Mouse (Mus musculus) stomach, embryonic 15.5 days (tissue): ENCODE measurements at regions not wholly inside any gene's neighbourhood (a gene's known extent, or its start where the extent isn't known, plus 50 kb on each side); places are given as distances from the start of the nearest gene placed in this dataset.

Experiments
- ATAC-seq: fragments of 200-750 bp; cut with Nextera tagmentation; 2 replicates; pipeline ENCODE4 v1.8.0; 2017; ENCODE audit warnings: low read depth, moderate number of reproducible peaks, moderate TSS enrichment; ENCODE audit not compliant: insufficient read depth, low FRiP score
- H3K27ac ChIP-seq: fragments of 300-500 bp; sonication (generic); 2 replicates; pipeline ENCODE4 v1.5.1; 2015; ENCODE audit warnings: mild to moderate bottlenecking, inconsistent platforms
- H3K27me3 ChIP-seq: fragments of 300-500 bp; sonication (generic); replicated peaks from 2 replicates; pipeline ENCODE4 v1.6.1; 2015; ENCODE audit warnings: inconsistent platforms
- H3K36me3 ChIP-seq: fragments of 300-500 bp; sonication (generic); 2 replicates; pipeline ENCODE4 v1.6.1; 2015; ENCODE audit warnings: inconsistent platforms
- H3K4me1 ChIP-seq: fragments of 300-500 bp; sonication (generic); 2 replicates; pipeline ENCODE4 v1.6.1; 2015; ENCODE audit warnings: inconsistent platforms
- H3K4me2 ChIP-seq: fragments of 300-500 bp; sonication (generic); 2 replicates; pipeline ENCODE4 v1.6.1; 2015; ENCODE audit warnings: mild to moderate bottlenecking, inconsistent platforms
- H3K4me3 ChIP-seq: fragments of 300-500 bp; sonication (generic); replicated peaks from 2 replicates; pipeline ENCODE4 v1.5.1; 2015; ENCODE audit warnings: inconsistent platforms
- H3K9ac ChIP-seq: fragments of 300-500 bp; sonication (generic); 2 replicates; pipeline ENCODE4 v1.6.1; 2015; ENCODE audit warnings: inconsistent platforms
- H3K9me3 ChIP-seq: fragments of 300-500 bp; sonication (generic); 2 replicates; pipeline ENCODE4 v1.6.1; 2016; ENCODE audit warnings: inconsistent platforms
- WGBS: fragments of 180-500 bp; shearing (Covaris S2); methylation state at CpG from one replicate; pipeline ENCODE4 v1.1.7; 2015; 5-methylcytosine and 5-hydroxymethylcytosine counted together

DNA sequence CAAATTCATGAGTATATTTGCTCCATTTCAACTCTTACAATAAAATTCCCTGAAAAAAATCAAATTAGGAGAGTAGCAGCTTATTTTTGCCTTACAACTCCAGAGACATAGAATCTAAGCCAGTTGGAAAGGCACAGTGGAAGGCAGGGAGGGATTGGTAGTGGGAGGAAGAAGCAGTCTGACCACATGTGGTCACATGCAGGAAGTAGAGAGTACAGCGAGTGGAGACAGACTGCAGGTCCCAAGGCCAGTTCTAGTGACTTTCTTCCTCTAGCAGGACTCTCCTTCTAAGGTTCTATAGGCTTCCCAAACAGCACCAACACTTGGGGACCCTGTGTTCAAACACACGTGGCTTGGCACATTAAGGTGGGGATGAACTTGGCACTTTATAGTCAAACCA, 245.6 kb upstream of the Adgrl4 start:
- WGBS = 73% methylated on average over 2 of the region's 2 CpGs
- Histone ChIP-seq H3K36me3 (no peaks in the 10 kb centered on the region), H3K4me3 (no peak overlapping the region), H3K27me3 (no peaks in the 10 kb centered on the region), H3K9me3 (no peaks in the 10 kb centered on the region), H3K27ac (no peak overlapping the region), H3K4me1 (no peaks in the 10 kb centered on the region), H3K9ac (no peak overlapping the region), H3K4me2 (no peak overlapping the region)
- no peak for ATAC-seq

DNA sequence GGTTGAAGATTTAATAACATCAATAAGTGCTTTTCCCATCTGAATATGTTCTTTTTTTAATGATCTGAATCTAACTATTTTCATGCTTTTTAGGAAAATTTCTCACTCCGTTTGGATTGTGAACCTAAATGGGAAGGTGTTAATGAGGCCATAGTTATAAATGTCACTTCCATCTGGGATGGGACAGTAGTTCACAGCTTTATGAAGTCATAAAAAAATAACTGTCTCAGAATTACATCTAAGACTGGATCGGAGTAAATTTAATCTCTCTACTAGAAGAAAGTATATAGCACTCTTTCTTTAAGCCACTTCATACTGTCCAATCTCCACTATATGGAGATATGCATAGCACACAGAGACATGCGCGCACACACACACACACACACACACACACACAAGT, 226.7 kb upstream of the Adgrl4 start:
- Histone ChIP-seq H3K4me1 (no peaks in the 10 kb centered on the region), H3K9ac (no peak overlapping the region), H3K27me3 (no peaks in the 10 kb centered on the region), H3K27ac (no peak overlapping the region), H3K4me2 (no peak overlapping the region), H3K4me3 (no peak overlapping the region), H3K36me3 (no peaks in the 10 kb centered on the region), H3K9me3 (no peaks in the 10 kb centered on the region)
- WGBS = 89% methylated on average over 4 of the region's 4 CpGs
- no peak for ATAC-seq

DNA sequence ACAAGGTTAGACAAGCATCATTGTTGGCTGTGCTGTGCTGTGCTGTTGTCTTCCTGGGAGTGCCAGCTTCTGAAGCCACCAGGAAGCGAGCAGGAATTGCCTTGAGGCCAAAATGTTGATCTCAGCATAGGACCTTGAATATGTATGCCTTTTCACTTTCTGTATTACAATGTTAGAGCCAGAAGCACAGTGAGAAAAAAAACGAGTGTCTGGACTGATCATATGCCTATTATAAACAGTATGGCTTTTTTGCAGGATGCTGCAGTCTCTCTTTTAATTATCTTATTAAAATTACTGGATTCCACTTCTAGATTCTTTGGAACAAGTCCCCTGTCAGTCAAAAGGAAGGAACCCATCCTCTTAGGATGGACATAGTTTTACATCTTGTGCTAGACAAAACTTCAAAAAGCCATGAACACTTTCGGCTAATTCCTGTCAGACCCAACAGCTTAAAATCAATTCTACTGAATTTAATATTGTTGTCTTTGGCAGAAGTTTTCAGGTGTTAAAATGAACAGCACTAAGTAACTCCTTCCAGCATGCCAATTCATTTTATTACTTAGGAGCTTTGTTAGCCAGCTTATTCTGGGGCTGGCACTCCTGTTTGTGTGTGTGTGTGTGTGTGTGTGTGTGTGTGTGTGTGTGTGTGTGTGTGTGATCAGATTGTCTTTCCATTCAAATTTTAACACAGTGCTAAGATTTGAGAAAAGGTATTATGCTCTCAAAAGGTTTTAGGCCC, 220.8 kb upstream of the Adgrl4 start:
- Histone ChIP-seq H3K9ac (no peak overlapping the region), H3K27ac (no peak overlapping the region), H3K4me1 (no peaks in the 10 kb centered on the region), H3K4me3 (no peak overlapping the region), H3K36me3 (no peaks in the 10 kb centered on the region), H3K27me3 (no peaks in the 10 kb centered on the region), H3K9me3 (no peaks in the 10 kb centered on the region), H3K4me2 (no peak overlapping the region)
- ATAC-seq = no peak
- WGBS = 68% methylated on average over 3 of the region's 3 CpGs

DNA sequence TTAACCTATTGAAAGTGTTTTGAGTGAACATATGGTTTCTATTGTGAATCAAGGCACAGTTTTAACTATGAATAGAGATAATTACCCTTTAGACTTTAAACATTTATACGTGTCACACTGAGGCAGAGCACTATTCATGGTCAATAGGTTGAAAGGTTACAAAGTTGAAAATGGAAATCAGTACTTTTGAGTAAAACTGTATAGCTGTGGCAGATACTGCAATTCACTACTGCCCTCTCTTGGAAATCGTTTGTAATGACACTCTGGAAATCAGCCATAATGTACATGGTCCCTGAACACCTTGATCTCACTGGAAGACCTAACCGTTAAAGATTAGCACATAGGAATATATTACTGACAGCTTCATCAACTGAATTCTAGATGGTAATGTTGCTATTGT, 215.3 kb upstream of the Adgrl4 start:
- no peak overlapping the region for H3K27ac ChIP-seq
- H3K4me2 ChIP-seq = no peak overlapping the region
- H3K36me3 ChIP-seq = no peaks in the 10 kb centered on the region
- no peak overlapping the region for H3K9ac ChIP-seq
- no peaks in the 10 kb centered on the region for H3K4me1 ChIP-seq
- ATAC-seq = no peak
- WGBS = 4% methylated on average over 3 of the region's 3 CpGs
- no peak overlapping the region for H3K4me3 ChIP-seq
- H3K27me3 ChIP-seq = no peaks in the 10 kb centered on the region
- H3K9me3 ChIP-seq = no peaks in the 10 kb centered on the region

DNA sequence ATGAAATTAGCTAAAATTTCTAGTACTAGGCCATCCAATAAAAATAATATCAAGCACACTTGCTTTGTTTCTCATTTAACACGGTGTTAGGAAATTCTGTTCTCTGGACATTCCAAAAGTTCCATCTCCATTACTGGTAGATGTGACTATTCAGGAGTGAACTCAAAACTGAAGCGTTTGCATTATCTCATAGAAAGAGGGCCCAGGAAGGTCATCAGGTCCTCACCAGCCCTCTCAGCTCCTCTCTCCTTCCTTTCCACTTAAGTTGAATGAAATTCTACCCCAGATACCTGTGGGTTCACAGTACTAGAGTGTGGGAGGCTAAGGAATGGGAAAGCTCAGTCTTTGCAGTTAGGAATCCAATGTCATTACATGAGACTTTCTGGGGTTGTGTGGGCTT, 185.2 kb upstream of the Adgrl4 start:
- ATAC-seq = no peak
- Histone ChIP-seq H3K4me1 (no peaks in the 10 kb centered on the region), H3K9ac (no peak overlapping the region)

DNA sequence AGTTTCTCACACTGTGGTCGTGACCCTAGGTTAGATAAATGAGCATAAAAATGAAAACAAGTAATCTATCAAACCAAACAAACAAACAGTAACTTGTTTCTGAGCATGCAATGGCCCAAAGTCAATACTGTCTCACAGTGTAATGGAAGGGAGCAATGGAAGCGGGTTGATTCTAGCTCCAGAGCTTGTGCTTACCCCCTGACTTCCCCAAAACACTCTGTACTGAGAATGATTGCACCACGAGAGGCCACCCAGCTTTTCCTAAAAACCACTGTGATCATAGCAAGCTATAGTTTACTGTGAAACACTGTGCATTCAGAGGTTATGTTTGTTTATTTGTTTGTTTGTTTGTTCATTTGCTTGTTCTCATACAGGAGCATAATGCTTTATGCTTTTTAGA, 174.9 kb upstream of the Adgrl4 start:
- H3K4me3 ChIP-seq = no peak overlapping the region
- ATAC-seq = no peak
- H3K27ac ChIP-seq = no peak overlapping the region
- H3K27me3 ChIP-seq = no peaks in the 10 kb centered on the region
- 78% methylated on average over 3 of the region's 3 CpGs for WGBS
- no peaks in the 10 kb centered on the region for H3K9me3 ChIP-seq
- H3K4me2 ChIP-seq = no peak overlapping the region
- no peaks in the 10 kb centered on the region for H3K36me3 ChIP-seq
- no peaks in the 10 kb centered on the region for H3K4me1 ChIP-seq
- no peak overlapping the region for H3K9ac ChIP-seq

More for the DNA sequence above, 185.2 kb upstream of the Adgrl4 start:
- Histone ChIP-seq H3K27me3 (no peaks in the 10 kb centered on the region), H3K36me3 (no peaks in the 10 kb centered on the region), H3K4me3 (no peak overlapping the region), H3K9me3 (no peaks in the 10 kb centered on the region), H3K27ac (no peak overlapping the region), H3K4me2 (no peak overlapping the region)
- 62% methylated on average over 2 of the region's 2 CpGs for WGBS

DNA sequence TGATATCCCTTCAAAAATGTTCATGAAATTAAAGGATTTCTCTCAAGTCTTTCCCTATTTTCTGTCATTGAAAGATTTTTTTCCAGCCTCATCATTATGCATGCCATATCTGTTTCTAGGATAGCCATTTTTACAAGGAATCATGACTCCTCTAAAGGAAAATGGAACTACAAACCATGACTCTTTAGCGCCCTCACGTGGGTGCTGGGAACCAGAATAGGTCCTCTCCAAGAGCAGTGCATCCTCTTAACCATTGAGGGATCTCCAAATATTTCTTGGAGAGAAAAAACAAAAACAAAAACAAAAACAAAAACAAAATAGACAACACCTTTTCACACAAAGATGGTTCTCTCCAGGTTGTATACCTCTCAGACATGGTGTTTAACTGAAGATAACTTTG, 172.0 kb upstream of the Adgrl4 start:
- H3K9me3 ChIP-seq = no peaks in the 10 kb centered on the region
- H3K4me1 ChIP-seq = no peaks in the 10 kb centered on the region
- no peak overlapping the region for H3K4me3 ChIP-seq
- WGBS = 24% methylated on average over 2 of the region's 2 CpGs
- H3K27ac ChIP-seq = no peak overlapping the region
- H3K9ac ChIP-seq = no peak overlapping the region
- no peaks in the 10 kb centered on the region for H3K36me3 ChIP-seq
- ATAC-seq = no peak
- H3K27me3 ChIP-seq = no peaks in the 10 kb centered on the region
- H3K4me2 ChIP-seq = no peak overlapping the region

DNA sequence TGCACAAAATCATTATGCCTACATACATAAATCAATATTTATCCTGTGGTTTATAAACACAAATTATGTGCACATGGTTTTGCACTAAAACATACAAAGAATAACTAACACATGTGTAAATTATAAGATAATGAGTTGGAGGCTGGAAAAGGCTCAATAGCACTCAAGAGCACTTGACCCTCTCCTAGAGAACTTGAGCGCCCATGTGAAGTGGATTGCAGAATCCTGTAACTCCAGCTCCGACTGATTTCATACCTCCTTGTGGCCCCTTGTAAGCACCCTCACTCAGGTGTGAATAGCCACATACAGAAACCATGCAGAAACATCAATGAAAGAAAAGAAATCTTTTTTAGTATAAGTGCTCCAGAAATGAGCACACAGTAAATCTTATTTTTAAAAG, 168.2 kb upstream of the Adgrl4 start:
- H3K4me3 ChIP-seq = no peak overlapping the region
- H3K4me2 ChIP-seq = no peak overlapping the region
- no peaks in the 10 kb centered on the region for H3K27me3 ChIP-seq
- 77% methylated on average over 2 of the region's 2 CpGs for WGBS
- no peaks in the 10 kb centered on the region for H3K4me1 ChIP-seq
- no peaks in the 10 kb centered on the region for H3K36me3 ChIP-seq
- no peak overlapping the region for H3K9ac ChIP-seq
- no peaks in the 10 kb centered on the region for H3K9me3 ChIP-seq
- no peak for ATAC-seq
- H3K27ac ChIP-seq = no peak overlapping the region

DNA sequence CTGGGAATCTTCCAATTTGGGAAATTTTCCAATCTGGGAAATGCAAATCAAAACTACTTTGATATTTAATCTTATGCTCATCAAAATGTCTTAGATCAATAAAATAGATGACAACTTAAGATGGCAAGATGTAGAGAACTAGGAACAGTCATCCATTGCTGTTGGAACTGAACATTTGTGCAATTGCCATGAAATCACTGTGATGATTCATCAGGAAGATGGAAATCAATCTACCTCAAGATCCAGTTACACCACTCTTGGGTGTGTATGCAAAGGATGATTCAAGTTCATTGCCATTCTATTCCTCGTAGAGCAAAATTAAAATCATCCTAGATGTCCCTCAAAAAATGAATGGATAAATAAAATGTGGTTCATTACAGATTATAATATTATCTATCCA, 153.9 kb upstream of the Adgrl4 start:
- Histone ChIP-seq H3K4me1 (no peaks in the 10 kb centered on the region), H3K27me3 (no peaks in the 10 kb centered on the region), H3K4me3 (no peak overlapping the region), H3K36me3 (no peaks in the 10 kb centered on the region), H3K4me2 (no peak overlapping the region), H3K9ac (no peak overlapping the region), H3K9me3 (no peaks in the 10 kb centered on the region), H3K27ac (no peak overlapping the region)
- no peak for ATAC-seq
- WGBS = 96% methylated on average over 1 of the region's 1 CpGs

DNA sequence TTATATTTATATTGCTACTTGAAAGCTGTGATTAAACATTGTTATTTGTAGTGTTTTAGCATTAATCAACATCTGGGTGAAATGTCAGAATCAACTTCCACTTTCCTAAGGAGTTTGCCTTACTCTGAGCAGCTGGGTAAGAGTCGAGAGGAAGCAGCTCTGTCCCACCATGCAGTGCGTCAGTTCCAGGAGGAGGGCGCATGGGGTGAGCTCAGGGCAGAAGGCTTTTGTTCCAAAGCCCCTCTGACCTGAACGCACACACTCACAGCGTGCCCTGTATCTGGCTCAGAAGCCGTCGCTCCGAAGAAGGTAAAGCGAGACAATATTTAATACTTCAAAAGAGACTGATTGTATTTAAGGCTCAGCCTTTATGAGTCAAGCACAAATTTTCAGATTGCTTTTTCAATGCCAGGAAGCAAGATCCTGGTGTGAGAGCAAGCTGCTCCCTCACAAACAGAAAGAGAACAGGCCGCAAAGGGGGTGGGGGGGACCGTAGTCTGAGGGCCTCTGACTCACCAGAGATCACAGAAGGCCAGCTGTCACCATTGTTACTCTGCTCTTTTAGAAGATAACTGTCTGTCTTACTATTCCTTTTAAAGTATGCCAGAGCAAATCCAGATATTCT, 143.6 kb upstream of the Adgrl4 start:
- H3K4me1 ChIP-seq = no peaks in the 10 kb centered on the region
- no peaks in the 10 kb centered on the region for H3K9me3 ChIP-seq
- ATAC-seq = peak; percentile 56; the same call in 1 of the 2 replicates
- H3K9ac ChIP-seq = no peak overlapping the region
- H3K4me3 ChIP-seq = no peak overlapping the region
- peak overlapping the region; percentile 9; the same call in 1 of the 2 replicates for H3K4me2 ChIP-seq
- no peak overlapping the region for H3K27ac ChIP-seq
- H3K36me3 ChIP-seq = no peaks in the 10 kb centered on the region
- no peaks in the 10 kb centered on the region for H3K27me3 ChIP-seq
- 28% methylated on average over 11 of the region's 11 CpGs for WGBS

DNA sequence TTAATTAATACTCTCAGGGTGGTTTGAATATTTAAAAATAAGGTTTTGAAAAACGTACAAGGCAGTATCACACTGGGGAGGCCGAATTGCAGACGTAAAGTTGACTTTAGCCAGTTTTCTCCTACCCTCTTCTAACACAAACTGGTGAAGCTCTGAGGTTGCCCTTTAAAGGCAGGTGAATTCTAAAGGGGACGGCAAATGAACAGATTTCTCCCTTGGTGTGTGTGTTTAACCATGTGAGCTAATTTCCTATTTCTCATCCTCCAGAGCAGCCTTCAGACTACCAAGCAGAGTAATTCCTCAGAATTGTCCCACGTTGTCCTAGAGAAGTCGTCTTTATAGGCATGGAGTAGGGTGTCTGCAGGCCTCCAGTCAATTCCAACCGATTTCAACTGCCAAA, 143.1 kb upstream of the Adgrl4 start:
- WGBS = 61% methylated on average over 7 of the region's 7 CpGs
- Histone ChIP-seq H3K36me3 (no peaks in the 10 kb centered on the region), H3K9ac (no peak overlapping the region), H3K9me3 (no peaks in the 10 kb centered on the region), H3K4me3 (no peak overlapping the region), H3K4me2 (no peak overlapping the region), H3K27me3 (no peaks in the 10 kb centered on the region), H3K27ac (no peak overlapping the region), H3K4me1 (no peaks in the 10 kb centered on the region)
- ATAC-seq = no peak

DNA sequence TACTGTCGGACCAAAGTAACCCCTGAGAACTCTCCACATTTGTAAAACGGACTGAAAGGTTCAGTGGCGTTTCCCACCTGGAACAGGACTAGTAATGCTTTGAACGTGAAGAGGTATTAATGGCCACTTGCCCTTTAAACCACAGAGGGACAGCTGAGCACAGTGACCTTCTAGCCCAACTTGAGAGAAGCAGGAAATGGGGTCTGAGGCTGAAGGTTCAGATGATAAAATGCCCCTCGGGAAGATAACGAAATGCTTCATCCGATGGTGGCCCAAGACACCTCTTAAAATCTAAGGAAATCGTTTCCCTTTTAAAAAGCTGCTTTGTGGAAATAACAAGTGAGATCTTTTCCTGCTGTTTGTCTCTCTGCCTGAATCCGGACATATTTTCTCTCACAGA, 142.7 kb upstream of the Adgrl4 start:
- no peaks in the 10 kb centered on the region for H3K27me3 ChIP-seq
- H3K36me3 ChIP-seq = no peaks in the 10 kb centered on the region
- H3K27ac ChIP-seq = no peak overlapping the region
- ATAC-seq = no peak
- H3K9ac ChIP-seq = no peak overlapping the region
- H3K9me3 ChIP-seq = no peaks in the 10 kb centered on the region
- 47% methylated on average over 9 of the region's 9 CpGs for WGBS
- H3K4me3 ChIP-seq = no peak overlapping the region
- no peaks in the 10 kb centered on the region for H3K4me1 ChIP-seq
- no peak overlapping the region for H3K4me2 ChIP-seq

DNA sequence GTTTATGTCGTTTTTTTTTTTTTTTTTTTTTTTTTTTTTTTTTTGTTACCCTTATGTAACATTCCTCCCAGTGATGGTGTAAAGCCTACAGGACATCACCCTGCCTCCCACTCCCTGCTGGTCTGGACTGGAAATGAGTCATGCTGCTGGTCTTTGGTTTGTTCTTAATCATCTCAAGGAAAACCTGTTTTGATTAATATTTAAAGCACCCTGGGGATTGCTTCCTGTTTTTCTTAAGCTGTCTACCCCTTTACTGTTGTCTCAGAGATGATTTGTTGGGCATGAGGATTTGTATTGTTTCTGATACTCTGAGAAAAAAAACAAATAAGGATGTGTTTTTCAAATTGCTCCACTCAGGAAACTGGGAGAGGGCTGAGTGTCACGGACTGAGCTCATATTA, 139.4 kb upstream of the Adgrl4 start:
- Histone ChIP-seq H3K4me2 (no peak overlapping the region), H3K36me3 (no peaks in the 10 kb centered on the region), H3K27me3 (no peaks in the 10 kb centered on the region), H3K4me1 (no peaks in the 10 kb centered on the region), H3K4me3 (no peak overlapping the region), H3K9me3 (no peaks in the 10 kb centered on the region), H3K27ac (no peak overlapping the region), H3K9ac (no peak overlapping the region)
- no peak for ATAC-seq
- 55% methylated on average over 2 of the region's 2 CpGs for WGBS
